ENCODE assay signal across 26 mouse cellular contexts in genomic region chr5:142483581-142483980, GRCm38 (mm10). TPM values are rescaled to one million over a fixed set of nuclear protein-coding genes. Genes with fewer than 3 reads are reported as not detected.
"Had no signal": no experiment of that assay in that cellular context is flagged by ENCODE, and none has a peak within 500 bp of the region (broad histone marks: within the 10 kb centered on the region; RNA-seq: fewer than 3 reads in every experiment).

No protein-coding gene starts in this region.

- H3K9ac ChIP-seq: embryonic facial prominence, embryonic 12.5 days; embryonic facial prominence, embryonic 13.5 days; embryonic facial prominence, embryonic 15.5 days; forebrain, embryonic 13.5 days; forebrain, embryonic 15.5 days; forebrain, postnatal 0 days had no signal

- H3K27ac ChIP-seq: embryonic facial prominence, embryonic 10.5 days; embryonic facial prominence, embryonic 12.5 days; embryonic facial prominence, embryonic 13.5 days; embryonic facial prominence, embryonic 15.5 days; forebrain, embryonic 10.5 days; forebrain, embryonic 12.5 days; forebrain, embryonic 13.5 days; forebrain, embryonic 15.5 days; gastrocnemius, adult 2 months; heart, adult 2 months; heart, embryonic 10.5 days had no signal

- H3K9me3 ChIP-seq: embryonic facial prominence, embryonic 10.5 days; embryonic facial prominence, embryonic 12.5 days; embryonic facial prominence, embryonic 13.5 days; embryonic facial prominence, embryonic 15.5 days; forebrain, embryonic 10.5 days; forebrain, embryonic 12.5 days; forebrain, embryonic 13.5 days; forebrain, embryonic 15.5 days; heart, embryonic 10.5 days had no signal

- DNase-seq: cerebellum, postnatal 10 days; cerebellum, postnatal 14 days; cerebellum, postnatal 25 days; cerebellum, postnatal 36 days; embryo, embryonic 11 days; forebrain, postnatal 0 days; gastrocnemius, adult 2 months; gastrocnemius, postnatal 10 days; gastrocnemius, postnatal 14 days; gastrocnemius, postnatal 25 days; gastrocnemius, postnatal 36 days; heart, adult 11 months; heart, adult 18-20 months; heart, adult 2 months had no signal

- H3K4me3 ChIP-seq: embryonic facial prominence, embryonic 10.5 days; embryonic facial prominence, embryonic 12.5 days; embryonic facial prominence, embryonic 13.5 days; embryonic facial prominence, embryonic 15.5 days; erythroblast, embryonic 14.5 days; forebrain, embryonic 10.5 days; forebrain, embryonic 12.5 days; forebrain, embryonic 13.5 days; forebrain, embryonic 15.5 days; gastrocnemius, adult 2 months; heart, adult 2 months; heart, embryonic 10.5 days had no signal

- H3K36me3 ChIP-seq: embryonic facial prominence, embryonic 10.5 days; embryonic facial prominence, embryonic 13.5 days; embryonic facial prominence, embryonic 15.5 days; forebrain, embryonic 10.5 days; forebrain, embryonic 12.5 days; forebrain, embryonic 15.5 days had no signal

RNA-seq across cellular contexts. Expression of gene Papolb, which starts 46.3 kb away (rescaled TPM):
- total RNA-seq: common myeloid progenitor, adult 5-6 weeks; granulocyte monocyte progenitor cell, adult 5-6 weeks had no signal
- polyA plus RNA-seq: erythroblast, embryonic 14.5 days had no signal
